Mouse (Mus musculus) lung, embryonic 15.5 days (tissue): Measurements from ENCODE around the gene Vps13a. TPM values are rescaled to one million over a fixed set of nuclear protein-coding genes. Genes with fewer than 3 reads are reported as not detected.
"Not testable (repeated sequence)": the region's sequence is repeated elsewhere in the genome, so short reads cannot be mapped to it uniquely, and the experiment has no call there.

Experiments
- ATAC-seq: fragments of 200-750 bp; cut with Nextera tagmentation; 2 replicates; pipeline ENCODE4 v1.8.0; 2017; ENCODE audit warnings: moderate number of reproducible peaks, borderline replicate concordance; ENCODE audit not compliant: low FRiP score, low TSS enrichment; ENCODE audit errors: extremely low read depth
- H3K27ac ChIP-seq: fragments of 300-500 bp; sonication (generic); 2 replicates; pipeline ENCODE4 v1.5.1; 2015; ENCODE audit warnings: moderate library complexity, mild to moderate bottlenecking, inconsistent platforms
- H3K27me3 ChIP-seq: fragments of 300-500 bp; sonication (generic); 2 replicates; pipeline ENCODE4 v1.6.1; 2015; ENCODE audit warnings: inconsistent platforms
- H3K36me3 ChIP-seq: fragments of 300-500 bp; sonication (generic); 2 replicates; pipeline ENCODE4 v1.6.1; 2015; ENCODE audit warnings: inconsistent platforms
- H3K4me1 ChIP-seq: fragments of 300-500 bp; sonication (generic); 2 replicates; pipeline ENCODE4 v1.6.1; 2015; ENCODE audit warnings: inconsistent platforms
- H3K4me2 ChIP-seq: fragments of 300-500 bp; sonication (generic); 2 replicates; pipeline ENCODE4 v1.6.1; 2015; ENCODE audit warnings: inconsistent platforms, mild to moderate bottlenecking, moderate library complexity
- H3K4me3 ChIP-seq: fragments of 300-500 bp; sonication (generic); 2 replicates; pipeline ENCODE4 v1.5.1; 2015; ENCODE audit warnings: mild to moderate bottlenecking, inconsistent platforms
- H3K9ac ChIP-seq: fragments of 300-500 bp; sonication (generic); 2 replicates; pipeline ENCODE4 v1.6.1; 2015; ENCODE audit warnings: inconsistent platforms
- H3K9me3 ChIP-seq: fragments of 300-500 bp; sonication (generic); 2 replicates; pipeline ENCODE4 v1.6.1; 2016; ENCODE audit warnings: inconsistent platforms
- WGBS: fragments of 180-500 bp; shearing (Covaris S2); methylation state at CpG from one replicate; pipeline ENCODE4 v1.1.7; 2015; 5-methylcytosine and 5-hydroxymethylcytosine counted together
- polyA plus RNA-seq: library from polyadenylated mRNA; unstranded; fragments of >200 nt; fragmentation: Nextera tagmentation; extraction: Ambion mirVana; gene quantifications from 2 replicates; pipeline ENCODE4 v1.2.1, GENCODE M21; 2015

Vps13a gene
- polyA plus RNA-seq, 1 experiment from 2014 or later = 9.1 TPM

DNA sequence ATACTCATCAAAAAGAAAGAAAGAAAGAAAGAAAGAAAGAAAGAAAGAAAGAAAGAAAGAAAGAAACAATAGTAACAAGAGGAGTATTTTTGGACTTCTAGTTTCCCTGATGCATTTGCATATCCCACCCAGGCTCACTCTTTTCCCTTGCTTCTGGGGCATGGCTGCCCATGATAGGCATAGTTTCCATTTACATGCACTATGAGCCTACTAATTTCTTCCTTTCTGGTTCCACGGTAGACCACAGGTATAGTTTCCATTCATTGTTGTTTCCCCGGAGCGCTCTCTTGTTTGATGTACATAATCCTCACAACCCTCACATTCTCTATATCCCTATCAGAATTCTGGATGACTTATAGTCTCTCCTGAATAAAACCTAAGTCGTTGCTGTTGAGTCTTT is 9.2 kb upstream of the Vps13a start:
- Histone ChIP-seq H3K4me1 (no peaks in the 10 kb centered on the region), H3K9me3 (no peaks in the 10 kb centered on the region), H3K9ac (no peak overlapping the region), H3K4me2 (no peak overlapping the region), H3K4me3 (no peak overlapping the region), H3K27ac (no peak overlapping the region), H3K27me3 (no peaks in the 10 kb centered on the region), H3K36me3 (no peaks in the 10 kb centered on the region)
- WGBS = 72% methylated on average over 4 of the region's 4 CpGs
- ATAC-seq = no peak

DNA sequence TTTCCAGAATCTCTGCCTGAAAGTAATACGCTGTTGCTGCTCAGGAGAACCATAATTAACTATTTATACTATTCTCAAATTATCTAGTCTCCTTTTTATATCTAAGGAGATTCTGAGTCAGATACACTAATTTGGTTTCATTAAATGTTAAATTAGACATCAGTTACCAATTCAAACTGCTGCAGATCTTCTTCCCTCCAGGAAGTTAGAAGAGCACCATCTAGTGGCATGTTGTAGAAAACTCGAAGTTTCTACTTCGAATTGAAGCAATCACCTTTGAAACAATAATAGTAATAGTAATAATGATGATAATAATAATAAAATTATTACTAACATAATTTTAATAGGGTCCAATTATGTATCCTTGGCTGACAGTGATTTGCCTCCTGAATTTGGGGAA is 4.1 kb upstream of the Vps13a start:
- no peak for ATAC-seq
- Histone ChIP-seq H3K27ac (no peak overlapping the region), H3K9ac (no peak overlapping the region), H3K36me3 (no peaks in the 10 kb centered on the region), H3K9me3 (no peaks in the 10 kb centered on the region), H3K4me3 (no peak overlapping the region), H3K4me1 (peaks cover 5% of the 10 kb centered on the region; the same call in 1 of the 2 replicates), H3K4me2 (no peak overlapping the region), H3K27me3 (peaks cover 8% of the 10 kb centered on the region; the same call in 1 of the 2 replicates)
- WGBS = 18% methylated on average over 3 of the region's 3 CpGs

DNA sequence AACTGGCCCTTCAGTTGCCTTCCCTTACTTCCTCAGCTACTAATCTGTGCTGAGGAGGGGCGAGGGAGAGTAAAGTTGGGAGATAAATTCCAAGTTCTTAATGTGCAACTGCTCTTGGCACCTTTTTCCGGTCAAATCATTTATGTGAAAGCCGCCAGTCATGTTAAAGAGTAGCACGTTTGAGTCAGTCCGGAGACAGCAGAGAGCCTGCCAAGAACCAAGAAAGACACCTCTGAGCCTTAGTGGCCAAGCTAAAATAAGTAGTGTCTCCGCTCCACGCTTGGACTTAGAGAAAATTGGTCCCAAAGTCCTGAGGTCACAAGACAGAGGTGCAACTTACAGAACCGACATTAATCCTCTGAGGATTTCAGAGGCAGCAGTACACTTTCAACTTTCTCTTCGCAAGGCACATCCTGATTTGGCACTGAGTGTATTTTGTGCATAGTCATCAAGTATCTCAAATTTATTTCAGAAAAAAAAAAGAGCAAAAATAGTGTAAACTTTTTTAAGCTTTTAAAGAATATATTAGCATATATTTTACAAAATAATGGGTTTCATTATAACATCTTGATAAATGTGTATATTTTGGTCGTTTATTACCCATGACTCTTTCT is 780 bp upstream of the Vps13a start:
- WGBS = 10% methylated on average over 10 of the region's 10 CpGs

DNA sequence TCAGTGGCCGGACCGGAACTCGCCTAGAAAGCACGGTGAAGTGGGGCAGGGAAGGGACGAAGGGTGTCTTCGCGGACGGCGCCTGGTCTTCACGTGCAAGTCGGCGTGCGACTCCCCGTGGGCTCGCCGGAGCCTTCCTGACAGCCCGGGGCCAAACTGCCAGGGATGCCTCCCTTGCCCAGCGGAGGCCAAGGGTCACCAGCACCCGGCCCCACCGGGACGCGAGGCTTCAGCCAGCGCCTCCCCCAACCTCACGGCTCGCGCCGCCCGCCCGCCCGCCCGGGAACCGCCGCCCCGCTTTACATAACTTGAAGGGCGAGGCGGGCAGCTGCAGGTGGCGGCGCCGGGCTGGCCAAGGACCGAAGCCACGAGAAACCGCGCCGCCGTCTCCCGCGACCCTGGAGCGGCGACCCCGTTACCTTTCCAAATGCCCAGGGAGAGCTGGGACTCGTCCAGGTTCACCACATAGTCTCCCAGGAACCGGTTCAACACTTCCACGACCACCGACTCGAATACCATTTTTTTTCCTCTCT is 416 bp downstream of the Vps13a start:
- peak overlapping the region; percentile 98 for H3K4me2 ChIP-seq
- H3K4me3 ChIP-seq = peak overlapping the region; percentile 65
- peaks cover 8% of the 10 kb centered on the region; the same call in 1 of the 2 replicates for H3K27me3 ChIP-seq
- no peaks in the 10 kb centered on the region for H3K9me3 ChIP-seq
- peak overlapping the region; percentile 10; the same call in 1 of the 2 replicates for H3K27ac ChIP-seq
- no peaks in the 10 kb centered on the region for H3K36me3 ChIP-seq
- WGBS = under 1% methylated on average over 43 of the region's 55 CpGs
- peak overlapping the region; percentile 58 for H3K9ac ChIP-seq
- H3K4me1 ChIP-seq = peaks cover 9% of the 10 kb centered on the region
- ATAC-seq = peak; percentile 48; the same call in 1 of the 2 replicates

More for the DNA sequence above, 780 bp upstream of the Vps13a start:
- no peaks in the 10 kb centered on the region for H3K9me3 ChIP-seq
- H3K4me2 ChIP-seq = peak overlapping the region; percentile 98
- H3K27ac ChIP-seq = no peak overlapping the region
- ATAC-seq = no peak; the same call in 1 of the 2 replicates
- peaks cover 8% of the 10 kb centered on the region; the same call in 1 of the 2 replicates for H3K27me3 ChIP-seq
- H3K9ac ChIP-seq = peak overlapping the region; percentile 48
- H3K36me3 ChIP-seq = no peaks in the 10 kb centered on the region
- peaks cover 9% of the 10 kb centered on the region for H3K4me1 ChIP-seq
- peak overlapping the region; percentile 65 for H3K4me3 ChIP-seq

DNA sequence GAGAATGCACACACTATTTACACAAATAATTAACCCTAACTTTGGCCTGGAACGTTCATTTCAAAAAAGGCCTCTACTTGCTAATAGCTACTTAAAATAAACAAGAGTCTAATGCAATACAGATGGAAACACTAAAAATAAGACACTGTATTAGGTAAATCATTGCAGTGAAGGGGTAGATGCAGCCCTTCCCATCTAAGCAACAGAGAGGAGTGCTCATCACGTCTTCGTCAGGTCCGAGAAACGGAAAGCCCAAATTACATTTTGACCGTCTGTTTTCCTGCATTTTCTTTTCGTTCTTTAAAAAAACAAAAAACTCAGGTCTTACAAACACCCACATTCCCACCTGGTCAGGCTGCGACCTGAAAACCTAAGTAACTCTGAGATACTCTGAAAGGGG is 947 bp downstream of the Vps13a start:
- Histone ChIP-seq H3K4me2 (peak overlapping the region; percentile 98), H3K36me3 (no peaks in the 10 kb centered on the region), H3K9me3 (no peaks in the 10 kb centered on the region), H3K4me1 (peaks cover 9% of the 10 kb centered on the region), H3K27ac (no peak overlapping the region), H3K9ac (peak overlapping the region; percentile 58), H3K27me3 (peaks cover 8% of the 10 kb centered on the region; the same call in 1 of the 2 replicates), H3K4me3 (peak overlapping the region; percentile 65)
- no peak for ATAC-seq
- WGBS = 13% methylated on average over 8 of the region's 8 CpGs

DNA sequence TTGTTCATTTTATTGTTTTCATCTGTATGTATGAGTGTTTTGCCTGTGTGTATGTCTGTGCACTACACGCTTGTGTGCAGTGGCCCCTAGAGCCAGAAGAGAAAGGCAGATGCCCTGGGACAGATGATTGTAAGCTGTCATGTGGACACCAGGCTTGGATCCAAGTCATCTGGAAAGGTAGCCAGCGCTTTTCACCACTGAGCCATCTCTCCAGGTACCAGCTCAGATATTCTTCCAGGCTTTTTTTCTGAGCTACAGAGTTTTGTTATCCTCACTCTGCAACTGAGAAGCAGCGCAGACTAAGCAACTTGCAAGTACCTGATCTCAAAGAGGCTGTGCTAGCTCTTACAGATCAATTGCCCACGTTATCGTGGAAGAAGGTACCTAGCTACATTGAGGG is 1.5 kb downstream of the Vps13a start:
- 55% methylated on average over 5 of the region's 5 CpGs for WGBS
- H3K4me3 ChIP-seq = 0 out of 2 replicates have a peak overlapping the region, but pooled peaks have one; percentile 9
- H3K27ac ChIP-seq = no peak overlapping the region
- no peak overlapping the region for H3K9ac ChIP-seq
- H3K4me1 ChIP-seq = peaks cover 9% of the 10 kb centered on the region
- H3K9me3 ChIP-seq = no peaks in the 10 kb centered on the region
- H3K36me3 ChIP-seq = no peaks in the 10 kb centered on the region
- peak overlapping the region; percentile 98; the same call in 1 of the 2 replicates for H3K4me2 ChIP-seq
- ATAC-seq = no peak
- peaks cover 6% of the 10 kb centered on the region; the same call in 1 of the 2 replicates for H3K27me3 ChIP-seq

DNA sequence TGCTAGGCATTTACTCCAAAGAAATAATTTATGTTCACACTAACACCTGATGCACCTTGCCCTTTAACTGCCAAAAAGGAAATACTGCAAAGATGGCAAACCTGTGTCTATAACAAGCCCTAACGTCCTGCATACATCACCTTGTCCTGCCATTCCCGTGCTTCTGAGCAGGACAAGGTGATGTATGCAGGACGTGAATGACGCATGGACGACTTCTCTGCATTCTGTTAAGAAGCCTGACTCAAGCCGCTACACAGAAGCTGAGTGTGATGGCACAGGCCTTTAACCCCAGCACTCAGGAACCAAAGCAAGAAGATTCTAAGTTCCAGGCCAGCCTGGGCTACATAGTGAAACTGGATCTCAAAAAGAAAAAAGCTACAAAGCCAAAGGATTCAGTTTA is 2.2 kb downstream of the Vps13a start:
- H3K27ac ChIP-seq = no peak overlapping the region
- H3K4me2 ChIP-seq = no peak overlapping the region
- ATAC-seq = no peak
- peaks cover 13% of the 10 kb centered on the region for H3K4me1 ChIP-seq
- no peaks in the 10 kb centered on the region for H3K9me3 ChIP-seq
- WGBS = 58% methylated on average over 6 of the region's 6 CpGs
- peaks cover 4% of the 10 kb centered on the region; the same call in 1 of the 2 replicates for H3K27me3 ChIP-seq
- no peaks in the 10 kb centered on the region for H3K36me3 ChIP-seq
- H3K4me3 ChIP-seq = no peak overlapping the region
- no peak overlapping the region for H3K9ac ChIP-seq

DNA sequence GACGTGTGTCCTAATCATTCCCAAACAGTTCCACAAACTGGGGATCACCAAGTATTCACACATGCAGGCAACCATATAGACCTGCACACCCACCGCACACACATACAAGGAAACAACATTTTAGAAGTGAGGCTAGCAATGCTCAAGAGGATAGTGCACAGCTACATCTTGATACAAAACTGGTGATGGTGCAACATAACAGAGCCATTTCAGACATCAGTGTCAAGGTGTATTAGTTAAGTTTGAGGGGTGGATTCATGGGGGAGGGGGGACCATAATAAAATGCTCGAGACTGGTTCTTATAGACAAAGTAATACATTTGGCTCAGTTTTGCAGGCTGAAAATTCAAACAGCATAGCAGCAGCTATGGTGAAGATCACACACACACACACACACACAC is 2.8 kb downstream of the Vps13a start:
- Histone ChIP-seq H3K9me3 (no peaks in the 10 kb centered on the region), H3K9ac (no peak overlapping the region), H3K36me3 (no peaks in the 10 kb centered on the region), H3K27ac (no peak overlapping the region), H3K27me3 (peaks cover 4% of the 10 kb centered on the region; the same call in 1 of the 2 replicates), H3K4me3 (no peak overlapping the region), H3K4me2 (no peak overlapping the region), H3K4me1 (peaks cover 18% of the 10 kb centered on the region)
- no peak for ATAC-seq
- WGBS = 74% methylated on average over 3 of the region's 3 CpGs

DNA sequence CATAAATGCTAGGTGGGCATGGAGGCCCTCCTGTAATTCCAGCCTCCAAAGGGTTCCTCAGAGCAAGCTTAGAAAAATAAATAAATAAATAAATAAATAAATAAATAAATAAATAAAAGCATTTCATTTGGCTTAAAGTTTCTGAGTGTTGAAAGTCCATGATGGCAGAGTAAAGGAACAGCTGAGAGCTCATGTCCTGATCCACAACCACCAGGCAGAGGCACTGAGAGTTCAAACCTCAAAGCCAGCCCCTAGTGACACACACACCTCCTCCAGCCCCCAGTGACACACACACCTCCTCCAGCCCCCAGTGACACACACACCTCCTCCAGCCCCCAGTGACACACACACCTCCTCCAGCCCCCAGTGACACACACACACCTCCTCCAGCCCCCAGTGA is 3.3 kb downstream of the Vps13a start:
- not testable (repeated sequence) for H3K27ac ChIP-seq, H3K4me2 ChIP-seq, H3K9me3 ChIP-seq, H3K27me3 ChIP-seq, H3K36me3 ChIP-seq, H3K9ac ChIP-seq, ATAC-seq, H3K4me3 ChIP-seq
- H3K4me1 ChIP-seq = peaks cover 18% of the 10 kb centered on the region

DNA sequence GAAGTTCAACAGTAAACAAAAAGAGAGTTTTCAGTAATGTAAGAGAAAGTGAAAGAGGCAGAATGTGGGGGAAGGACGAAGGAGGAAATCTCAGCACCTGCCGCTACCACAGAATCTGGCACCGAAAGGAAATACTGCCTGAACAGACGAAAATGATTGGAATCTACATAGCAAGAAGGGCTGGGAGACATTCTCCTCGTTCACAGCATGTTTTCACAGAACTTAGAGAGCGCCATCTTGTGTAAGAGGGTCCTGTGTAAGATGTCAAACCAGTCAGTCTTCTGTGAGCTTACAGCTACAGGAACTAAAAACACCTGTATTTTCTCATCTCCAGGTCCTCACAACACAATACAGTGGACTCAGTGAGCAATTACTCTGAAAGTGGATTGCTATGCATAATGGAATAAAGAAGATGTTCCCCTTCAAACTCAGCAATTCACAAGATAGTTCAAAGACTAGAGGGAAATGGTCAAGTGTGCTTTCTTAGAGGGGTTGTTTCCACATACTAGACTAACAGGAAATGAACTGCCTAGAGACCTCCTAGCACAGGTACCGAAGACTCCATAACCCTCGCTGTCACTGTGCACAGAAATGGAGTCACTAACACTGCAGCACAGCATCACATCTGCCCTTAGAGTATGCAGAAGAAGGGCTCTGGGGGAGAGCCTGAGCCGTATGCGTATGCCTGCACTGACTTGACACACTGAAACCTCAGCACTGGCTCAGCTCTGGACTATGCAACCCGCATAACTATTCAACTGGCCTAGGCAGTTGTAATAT is 7.3 kb downstream of the Vps13a start:
- Histone ChIP-seq H3K9me3 (no peaks in the 10 kb centered on the region), H3K4me3 (0 out of 2 replicates have a peak overlapping the region, but pooled peaks have one; percentile 7), H3K36me3 (no peaks in the 10 kb centered on the region), H3K4me1 (0 out of 2 replicates have a peak, but pooled peaks cover 9% of the 10 kb centered on the region), H3K27me3 (no peaks in the 10 kb centered on the region), H3K9ac (no peak overlapping the region), H3K4me2 (peak overlapping the region; percentile 4; the same call in 1 of the 2 replicates), H3K27ac (no peak overlapping the region)
- WGBS = 51% methylated on average over 11 of the region's 11 CpGs
- ATAC-seq = no peak

DNA sequence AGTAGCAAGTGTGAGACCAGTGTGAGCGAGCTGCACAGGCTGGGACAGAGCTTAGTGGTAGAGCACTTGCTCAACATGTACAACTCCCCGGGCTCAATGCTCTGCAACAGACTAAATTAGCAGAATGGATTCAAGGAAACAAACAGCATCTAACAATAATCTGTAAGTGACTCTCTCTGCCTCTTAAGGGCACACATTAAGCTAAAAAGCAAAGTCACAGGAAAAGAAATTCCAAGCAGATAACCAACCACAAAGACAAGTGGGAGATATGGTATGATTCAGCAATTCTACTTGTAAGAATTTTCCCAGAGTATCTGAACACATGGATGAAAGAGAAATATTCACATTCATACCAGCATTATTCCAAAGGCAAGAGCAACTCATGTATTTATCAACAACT is 13.3 kb downstream of the Vps13a start:
- no peak overlapping the region for H3K9ac ChIP-seq
- H3K27me3 ChIP-seq = no peaks in the 10 kb centered on the region
- H3K9me3 ChIP-seq = no peaks in the 10 kb centered on the region
- H3K4me2 ChIP-seq = no peak overlapping the region
- no peak overlapping the region for H3K27ac ChIP-seq
- 74% methylated on average over 2 of the region's 2 CpGs for WGBS
- no peak overlapping the region for H3K4me3 ChIP-seq
- ATAC-seq = no peak
- H3K4me1 ChIP-seq = no peaks in the 10 kb centered on the region
- H3K36me3 ChIP-seq = no peaks in the 10 kb centered on the region

DNA sequence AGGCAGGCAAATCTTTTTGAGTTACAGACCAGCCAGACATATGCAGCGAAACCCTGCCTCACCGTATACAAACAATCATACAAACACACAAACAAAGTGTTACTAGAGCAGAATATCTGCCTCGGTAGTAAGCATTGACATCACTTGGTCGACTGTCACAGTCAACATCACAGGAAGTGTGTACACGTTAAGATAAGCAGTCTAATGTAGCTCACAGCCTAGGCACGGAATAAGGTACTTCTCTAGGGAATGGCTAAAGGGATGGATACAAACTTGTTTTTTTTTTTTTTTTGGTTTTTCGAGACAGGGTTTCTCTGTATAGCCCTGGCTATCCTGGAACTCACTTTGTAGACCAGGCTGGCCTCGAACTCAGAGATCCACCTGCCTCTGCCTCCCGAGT is 23.3 kb downstream of the Vps13a start:
- 82% methylated on average over 9 of the region's 9 CpGs for WGBS
- H3K4me3 ChIP-seq, ATAC-seq: not testable (repeated sequence)

More for the DNA sequence above, 23.3 kb downstream of the Vps13a start:
- not testable (repeated sequence) for H3K4me1 ChIP-seq, H3K9me3 ChIP-seq, H3K27ac ChIP-seq, H3K9ac ChIP-seq, H3K36me3 ChIP-seq, H3K27me3 ChIP-seq, H3K4me2 ChIP-seq
